Mouse (Mus musculus) stomach, adult 2 months (tissue): ENCODE measurements around the gene Olfr1046. TPM values are rescaled to one million over a fixed set of nuclear protein-coding genes. Genes with fewer than 3 reads are reported as not detected.

Experiments
- polyA plus RNA-seq: library from polyadenylated mRNA; depleted of rRNA; stranded (reverse); fragments of >200 nt; gene quantifications from 2 replicates; pipeline ENCODE4 v1.2.3, GENCODE M21; 2012; rRNA removed

Gene Olfr1046
- polyA plus RNA-seq, result not detected in 2 replicates

DNA sequence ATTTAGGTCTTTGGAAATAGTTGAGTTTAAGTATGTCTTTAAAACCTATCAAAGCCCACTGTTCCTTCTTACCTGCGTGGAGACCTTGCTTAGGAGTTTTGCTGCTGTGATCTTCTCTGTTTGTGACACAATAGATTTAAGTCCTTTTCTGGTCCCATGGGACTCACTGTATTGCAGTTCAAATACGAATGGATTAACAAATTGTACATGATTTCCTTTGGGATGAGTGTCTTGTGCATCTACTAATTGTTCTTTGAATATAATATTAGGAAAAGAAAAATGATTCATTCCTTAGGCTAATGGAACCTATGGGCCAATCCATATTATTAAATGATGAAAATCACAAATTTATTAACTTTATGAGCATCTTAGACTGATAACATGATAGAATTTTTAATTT, at the start of gene Olfr1046:
Gene Olfr1046, minus strand, starts transcription at position 101 of the 400 bp plus-strand sequence.

DNA sequence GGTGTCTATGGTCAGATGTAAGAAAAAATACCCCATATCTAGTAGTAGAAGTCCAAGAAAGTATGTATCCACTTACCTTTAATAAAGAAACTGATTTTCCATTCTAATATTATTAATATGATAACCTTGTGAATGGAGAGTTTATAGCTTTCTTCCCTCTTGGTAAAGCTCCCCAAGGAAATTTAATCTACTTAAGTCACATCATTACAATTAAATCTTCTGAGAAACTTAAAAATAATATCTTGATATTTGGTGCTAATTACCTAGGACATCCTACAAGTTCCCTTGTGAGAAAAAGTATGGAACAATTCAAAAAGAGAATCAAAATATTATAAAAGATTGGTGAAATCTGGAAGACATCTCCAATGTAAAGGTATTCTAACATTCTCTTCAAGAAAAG, 39.1 kb upstream of the Olfr1046 start, which contains the start of gene Olfr1049:
Gene Olfr1049, minus strand, starts transcription at position 101 of the 400 bp plus-strand sequence.

DNA sequence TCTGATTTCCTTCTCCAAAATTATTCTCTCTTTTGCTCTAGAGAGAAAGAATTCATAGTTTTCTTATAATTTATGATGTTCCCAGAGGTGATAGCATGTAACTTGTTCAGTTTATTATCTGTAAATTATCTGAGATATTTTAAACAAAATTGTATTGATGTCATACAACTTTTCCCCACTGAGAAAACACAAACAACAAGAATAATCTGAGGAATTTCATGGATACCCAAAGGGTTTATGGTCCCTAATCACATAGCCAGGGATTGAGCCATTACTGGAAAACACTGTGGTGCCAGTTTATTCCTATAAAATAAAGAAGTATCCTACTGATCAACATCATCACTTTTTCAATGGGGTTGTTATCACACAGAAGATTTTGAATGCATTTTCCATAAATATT, 21.1 kb upstream of the Olfr1046 start, which contains the start of gene Olfr1048:
Gene Olfr1048, minus strand, starts transcription at position 101 of the 400 bp plus-strand sequence.

DNA sequence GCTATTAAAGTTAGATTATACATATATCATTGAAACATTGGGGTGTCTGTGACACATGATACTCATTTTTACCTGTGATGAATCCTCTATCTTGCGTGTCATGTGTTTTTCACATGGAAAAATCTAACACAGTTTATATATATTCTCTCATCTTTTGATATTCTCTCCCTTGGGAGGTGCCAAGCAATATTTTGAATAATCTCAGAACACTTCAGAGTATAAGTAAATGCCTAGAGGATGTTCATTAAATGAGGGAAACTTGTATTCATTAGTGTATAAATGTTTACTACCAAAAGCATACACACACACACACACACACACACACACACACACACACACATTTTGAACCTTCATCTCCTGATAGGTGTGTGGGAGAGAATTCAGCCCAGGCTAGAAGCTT, 12.2 kb upstream of the Olfr1046 start, which contains the start of gene Olfr1047:
Gene Olfr1047, minus strand, starts transcription at position 101 of the 400 bp plus-strand sequence.

DNA sequence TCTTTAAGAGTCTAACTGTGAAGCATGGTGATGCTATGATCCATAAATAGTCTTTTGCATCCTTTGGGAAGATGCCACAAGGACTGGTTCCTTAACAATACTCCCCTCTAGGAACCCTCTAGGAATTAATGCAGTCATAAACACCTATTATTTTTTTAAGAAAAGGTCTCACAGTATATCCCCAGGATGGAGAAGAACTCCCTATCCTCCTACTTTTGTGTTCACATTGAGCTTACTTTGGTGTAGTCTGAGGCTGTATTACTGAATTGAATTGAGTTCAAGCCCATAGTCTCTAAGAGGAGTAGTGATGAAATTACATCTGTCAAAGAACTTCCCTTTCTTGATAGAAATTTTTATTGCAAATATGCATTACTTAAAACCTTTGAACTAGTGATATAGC, 16.2 kb downstream of the Olfr1046 start, which contains the start of gene Olfr1045:
Gene Olfr1045, minus strand, starts transcription at position 101 of the 400 bp plus-strand sequence.

DNA sequence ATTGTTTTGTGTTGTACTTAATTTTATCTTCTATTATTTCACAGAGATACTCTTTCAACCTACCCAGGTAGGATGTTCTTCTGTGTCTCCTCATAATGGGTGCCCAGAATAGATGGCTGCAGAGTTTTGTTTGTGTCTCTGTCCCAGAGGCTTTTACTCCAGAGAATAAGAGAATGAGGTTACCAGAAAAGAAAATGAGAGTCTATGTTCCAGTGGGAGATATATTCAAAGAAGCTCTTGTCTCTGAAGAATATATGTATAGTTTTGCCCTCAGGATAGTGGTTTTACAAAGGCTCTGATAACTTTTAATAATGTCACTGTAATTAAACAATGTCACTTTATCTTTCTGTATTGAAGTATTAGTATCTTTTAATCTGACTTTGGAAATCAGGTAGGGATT, 33.5 kb downstream of the Olfr1046 start, which contains the start of gene Olfr52:
Gene Olfr52, minus strand, starts transcription at position 101 of the 400 bp plus-strand sequence.

DNA sequence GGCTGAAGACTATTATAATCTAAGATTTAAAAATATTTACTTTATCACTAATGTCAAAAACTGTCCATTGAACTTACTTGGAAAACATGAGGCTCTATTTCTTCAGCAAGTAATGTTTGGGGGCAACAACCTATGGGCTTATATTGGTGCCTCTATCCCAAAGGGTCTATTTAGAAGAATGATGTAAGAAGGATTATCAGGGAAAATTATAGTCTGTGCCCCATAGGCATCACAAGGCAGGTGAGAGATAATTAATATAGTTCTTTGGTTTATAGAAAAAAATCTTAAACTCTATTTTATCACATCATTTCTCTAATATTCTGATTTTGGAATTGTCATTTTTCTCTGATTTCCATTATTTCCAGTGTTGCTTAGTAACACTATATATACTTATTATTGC, 41.4 kb downstream of the Olfr1046 start, which contains the start of gene Olfr1044:
Gene Olfr1044, minus strand, starts transcription at position 101 of the 400 bp plus-strand sequence.

DNA sequence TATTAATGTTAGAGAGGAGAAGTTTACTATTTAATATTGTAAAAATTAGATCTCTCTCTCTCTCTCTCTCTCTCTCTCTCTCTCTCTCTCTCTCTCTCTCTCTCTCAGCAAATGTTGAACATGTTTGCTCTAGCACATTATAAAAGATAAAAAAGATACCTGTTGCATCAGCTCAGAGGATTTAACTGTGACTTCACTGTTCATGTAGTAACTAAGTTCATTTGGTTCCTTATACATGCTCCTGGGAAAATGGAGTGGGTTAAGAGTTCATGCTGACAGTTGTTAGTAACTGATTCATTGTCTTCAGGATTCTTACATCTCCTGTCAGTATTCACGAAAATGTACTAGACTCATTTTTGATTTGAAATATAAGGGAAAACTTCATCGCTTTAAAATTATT, 51.7 kb downstream of the Olfr1046 start, which contains the start of gene Olfr1043:
Gene Olfr1043, minus strand, starts transcription at position 101 of the 400 bp plus-strand sequence.

Other genes starting within 250 kb of the Olfr1046 start
- not detected in 2 replicates for gene Olfr1029, start 245.4 kb downstream of the Olfr1046 start, polyA plus RNA-seq
- gene Olfr1030, start 240.0 kb downstream of the Olfr1046 start, polyA plus RNA-seq, result not detected in 2 replicates
- gene Olfr1031, start 229.0 kb downstream of the Olfr1046 start, polyA plus RNA-seq, result not detected in 2 replicates
- gene Olfr1032, start 213.8 kb downstream of the Olfr1046 start, polyA plus RNA-seq, result not detected in 2 replicates
- gene Olfr1033, start 198.7 kb downstream of the Olfr1046 start, polyA plus RNA-seq, result 0.12 TPM in 1 of 2 replicates, not detected in the other
- 0.02 TPM in 1 of 2 replicates, not detected in the other for gene Olfr1034, start 173.5 kb downstream of the Olfr1046 start, polyA plus RNA-seq
- not detected in 2 replicates for gene Olfr1036, start 145.3 kb downstream of the Olfr1046 start, polyA plus RNA-seq
- not detected in 2 replicates for gene Olfr1037, start 131.9 kb downstream of the Olfr1046 start, polyA plus RNA-seq
- gene Olfr1039, start 83.4 kb downstream of the Olfr1046 start, polyA plus RNA-seq, result not detected in 2 replicates
- gene Olfr1040, start 72.6 kb downstream of the Olfr1046 start, polyA plus RNA-seq, result not detected in 2 replicates
- gene Olfr1042, start 57.5 kb downstream of the Olfr1046 start, polyA plus RNA-seq, result not detected in 2 replicates
- not detected in 2 replicates for gene Olfr1043, start 51.8 kb downstream of the Olfr1046 start, polyA plus RNA-seq
- not detected in 2 replicates for gene Olfr1044, start 41.5 kb downstream of the Olfr1046 start, polyA plus RNA-seq
- gene Olfr52, start 33.6 kb downstream of the Olfr1046 start, polyA plus RNA-seq, result not detected in 2 replicates
- gene Olfr1045, start 16.3 kb downstream of the Olfr1046 start, polyA plus RNA-seq, result not detected in 2 replicates
- gene Olfr1047, start 12.1 kb upstream of the Olfr1046 start, polyA plus RNA-seq, result not detected in 2 replicates
- not detected in 2 replicates for gene Olfr1048, start 21.0 kb upstream of the Olfr1046 start, polyA plus RNA-seq
- gene Olfr1049, start 39.0 kb upstream of the Olfr1046 start, polyA plus RNA-seq, result not detected in 2 replicates
- gene Olfr1051, start 59.8 kb upstream of the Olfr1046 start, polyA plus RNA-seq, result not detected in 2 replicates
- gene Olfr1052, start 73.1 kb upstream of the Olfr1046 start, polyA plus RNA-seq, result not detected in 2 replicates
- not detected in 2 replicates for gene Olfr1053, start 96.0 kb upstream of the Olfr1046 start, polyA plus RNA-seq
- gene Olfr1054, start 116.1 kb upstream of the Olfr1046 start, polyA plus RNA-seq, result not detected in 2 replicates
- gene Olfr1055, start 131.0 kb upstream of the Olfr1046 start, polyA plus RNA-seq, result not detected in 2 replicates
- not detected in 2 replicates for gene Olfr1056, start 143.2 kb upstream of the Olfr1046 start, polyA plus RNA-seq
- gene Olfr1057, start 159.1 kb upstream of the Olfr1046 start, polyA plus RNA-seq, result not detected in 2 replicates
- gene Olfr1058, start 169.2 kb upstream of the Olfr1046 start, polyA plus RNA-seq, result not detected in 2 replicates
- not detected in 2 replicates for gene Olfr1061, start 194.7 kb upstream of the Olfr1046 start, polyA plus RNA-seq
- not detected in 2 replicates for gene Olfr1062, start 207.4 kb upstream of the Olfr1046 start, polyA plus RNA-seq
- gene Olfr1065, start 231.3 kb upstream of the Olfr1046 start, polyA plus RNA-seq, result not detected in 2 replicates
- not detected in 2 replicates for gene Olfr1066, start 237.0 kb upstream of the Olfr1046 start, polyA plus RNA-seq